In the genomic region with DNA sequence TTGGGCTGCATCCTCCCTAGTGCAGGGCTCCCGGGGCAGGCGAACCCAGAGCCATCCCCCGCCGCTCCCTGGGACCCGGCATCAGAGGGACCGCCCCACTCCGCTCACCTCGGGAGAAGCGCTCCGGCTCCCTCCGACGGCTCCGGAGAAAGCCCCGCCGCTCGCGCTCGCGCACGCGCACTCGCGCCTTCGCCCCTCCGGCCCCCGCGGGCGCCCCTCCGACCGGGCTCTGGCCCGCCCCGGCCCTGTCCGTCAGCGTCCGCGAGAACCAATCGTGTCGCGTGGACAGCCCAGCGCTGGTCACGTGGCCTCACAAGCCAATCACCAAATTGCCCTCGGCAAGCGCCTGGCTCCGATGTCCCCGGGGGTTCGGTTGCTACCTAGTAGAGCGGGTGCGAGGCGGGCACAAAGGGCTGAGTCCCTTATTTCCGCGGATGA, we compare ENCODE assay signal across 8 mouse cellular contexts. TPM values are rescaled to one million over a fixed set of nuclear protein-coding genes. Genes with fewer than 3 reads are reported as not detected.
DNase-seq lines count a peak whose midpoint lies in the region; ATAC-seq and TF ChIP-seq lines count a peak whose summit lies in the region.
"Had no signal": no experiment of that assay in that cellular context is flagged by ENCODE, and none has a peak within 500 bp of the region (broad histone marks: within the 10 kb centered on the region; RNA-seq: fewer than 3 reads in every experiment).

A gene (minus strand): TSS at position 191 of the 438 bp plus-strand sequence.

- H3K4me3 ChIP-seq in embryonic facial prominence, embryonic 13.5 days, result peak within 1 kb of the TSS; percentile 65
- H3K4me3 ChIP-seq in heart, embryonic 11.5 days (ENCODE audit: low read depth, low read length), result peak within 1 kb of the TSS; percentile 72
- H3K4me3 ChIP-seq in kidney, embryonic 15.5 days (replicated peaks), result peak within 1 kb of the TSS; percentile 63
- peak within 1 kb of the TSS; percentile 51 for H3K4me3 ChIP-seq in limb, embryonic 14.5 days (replicated peaks; ENCODE audit: low read length)
- H3K4me3 ChIP-seq in midbrain, embryonic 16.5 days (ENCODE audit: low read depth, low read length), result peak within 1 kb of the TSS; percentile 86
- H3K4me3 ChIP-seq: myocyte had no signal

- peaks cover 31% of the 10 kb centered on the region for H3K27me3 ChIP-seq in embryonic facial prominence, embryonic 13.5 days
- no peaks in the 10 kb centered on the region for H3K27me3 ChIP-seq in heart, embryonic 11.5 days (ENCODE audit: control insufficient read depth, insufficient read depth, low read length)
- peaks cover 29% of the 10 kb centered on the region for H3K27me3 ChIP-seq in kidney, embryonic 15.5 days
- H3K27me3 ChIP-seq in limb, embryonic 14.5 days (ENCODE audit: control insufficient read depth, insufficient read depth, low read length), result peaks cover 21% of the 10 kb centered on the region
- no peaks in the 10 kb centered on the region for H3K27me3 ChIP-seq in midbrain, embryonic 16.5 days (ENCODE audit: control insufficient read depth, insufficient read depth, low read depth, low read length)

- no peak within 1 kb of the TSS for H3K27ac ChIP-seq in embryonic facial prominence, embryonic 13.5 days
- H3K27ac ChIP-seq in heart, embryonic 11.5 days (ENCODE audit: low read depth, low read length), result peak within 1 kb of the TSS; percentile 46
- no peak within 1 kb of the TSS for H3K27ac ChIP-seq in kidney, embryonic 15.5 days
- H3K27ac ChIP-seq in limb, embryonic 14.5 days (replicated peaks; ENCODE audit: low read depth, low read length), result no peak within 1 kb of the TSS
- H3K27ac ChIP-seq in midbrain, embryonic 16.5 days (ENCODE audit: low read length), result peak within 1 kb of the TSS; percentile 74

- H3K4me2 ChIP-seq in embryonic facial prominence, embryonic 13.5 days, result peak within 1 kb of the TSS; percentile 97
- peak within 1 kb of the TSS; percentile 72 for H3K4me2 ChIP-seq in heart, embryonic 11.5 days
- peak within 1 kb of the TSS; percentile 92 for H3K4me2 ChIP-seq in kidney, embryonic 15.5 days
- peak within 1 kb of the TSS; percentile 90 for H3K4me2 ChIP-seq in limb, embryonic 14.5 days (replicated peaks; ENCODE audit: low read depth, low read length, severe bottlenecking)
- peak within 1 kb of the TSS; percentile 79 for H3K4me2 ChIP-seq in midbrain, embryonic 16.5 days (ENCODE audit: low read length)

- no peaks in the 10 kb centered on the region for H3K9me3 ChIP-seq in embryonic facial prominence, embryonic 13.5 days
- no peaks in the 10 kb centered on the region for H3K9me3 ChIP-seq in heart, embryonic 11.5 days (replicated peaks; ENCODE audit: control insufficient read depth, low read length)
- no peaks in the 10 kb centered on the region for H3K9me3 ChIP-seq in kidney, embryonic 15.5 days (replicated peaks)
- H3K9me3 ChIP-seq in limb, embryonic 14.5 days (ENCODE audit: control insufficient read depth, low read length), result no peaks in the 10 kb centered on the region
- no peaks in the 10 kb centered on the region for H3K9me3 ChIP-seq in midbrain, embryonic 16.5 days (replicated peaks; ENCODE audit: control insufficient read depth, low read length, poor library complexity, severe bottlenecking)

- no peak for TF ChIP-seq POLR2A in limb, embryonic 14.5 days (IDR thresholded peaks at IDR 0.05; ENCODE audit: borderline replicate concordance, extremely low read depth, insufficient read depth, insufficient read length)

- H3K4me1 ChIP-seq in embryonic facial prominence, embryonic 13.5 days, result peaks cover 14% of the 10 kb centered on the region
- peaks cover 18% of the 10 kb centered on the region for H3K4me1 ChIP-seq in heart, embryonic 11.5 days (ENCODE audit: control insufficient read depth, insufficient read depth, low read length)
- H3K4me1 ChIP-seq in kidney, embryonic 15.5 days, result peaks cover 24% of the 10 kb centered on the region
- no peaks in the 10 kb centered on the region for H3K4me1 ChIP-seq in limb, embryonic 14.5 days (ENCODE audit: control insufficient read depth, insufficient read depth, low read length)
- H3K4me1 ChIP-seq in midbrain, embryonic 16.5 days (ENCODE audit: control insufficient read depth, insufficient read depth, low read length), result peaks cover 12% of the 10 kb centered on the region

- no peaks in the 10 kb centered on the region for H3K36me3 ChIP-seq in embryonic facial prominence, embryonic 13.5 days
- no peaks in the 10 kb centered on the region for H3K36me3 ChIP-seq in heart, embryonic 11.5 days (ENCODE audit: control insufficient read depth, insufficient read depth, low read length)
- no peaks in the 10 kb centered on the region for H3K36me3 ChIP-seq in kidney, embryonic 15.5 days
- H3K36me3 ChIP-seq in limb, embryonic 14.5 days (ENCODE audit: control insufficient read depth, insufficient read depth, low read length), result no peaks in the 10 kb centered on the region
- no peaks in the 10 kb centered on the region for H3K36me3 ChIP-seq in midbrain, embryonic 16.5 days (ENCODE audit: control insufficient read depth, insufficient read depth, low read length)

- ATAC-seq in embryonic facial prominence, embryonic 13.5 days (ENCODE audit: insufficient number of reproducible peaks, insufficient read depth, low FRiP score, low TSS enrichment, low read depth), result peak; percentile 90
- peak; percentile 92 for ATAC-seq in heart, embryonic 11.5 days (replicated peaks; ENCODE audit: insufficient number of reproducible peaks, low FRiP score, low TSS enrichment)
- peak; percentile 98 for ATAC-seq in kidney, embryonic 15.5 days (replicated peaks; ENCODE audit: low FRiP score)
- peak; percentile 94 for ATAC-seq in limb, embryonic 14.5 days (ENCODE audit: low FRiP score, low read depth)
- ATAC-seq in midbrain, embryonic 16.5 days, result peak; percentile 95

- peak within 1 kb of the TSS; percentile 74 for H3K9ac ChIP-seq in embryonic facial prominence, embryonic 13.5 days
- peak within 1 kb of the TSS; percentile 87 for H3K9ac ChIP-seq in heart, embryonic 11.5 days (ENCODE audit: low read depth, low read length)
- H3K9ac ChIP-seq in kidney, embryonic 15.5 days, result peak within 1 kb of the TSS; percentile 48
- peak within 1 kb of the TSS; percentile 67 for H3K9ac ChIP-seq in limb, embryonic 14.5 days (ENCODE audit: low read depth, low read length, severe bottlenecking)
- H3K9ac ChIP-seq in midbrain, embryonic 16.5 days (ENCODE audit: low read depth, low read length), result peak within 1 kb of the TSS; percentile 92

- DNase-seq in adrenal gland, postnatal 36 days, result peak; percentile 93 to 95
- DNase-seq in limb, embryonic 14.5 days (ENCODE audit: low spot score), result peak; percentile 84
- DNase-seq in spleen, postnatal 14 days (ENCODE audit: low spot score in 2 of 2), result peak; percentile 49 to 64

- WGBS in embryonic facial prominence, embryonic 13.5 days, result under 1% methylated on average over 51 of the region's 51 CpGs
- under 1% methylated on average over 50 of the region's 51 CpGs for WGBS in heart, embryonic 11.5 days (ENCODE audit: insufficient replicate concordance)
- 0% methylated on average over 41 of the region's 51 CpGs for whole genome bisulfite sequencing in kidney, embryonic 15.5 days
- under 1% methylated on average over 40 of the region's 51 CpGs for WGBS in limb, embryonic 14.5 days
- under 1% methylated on average over 50 of the region's 51 CpGs for WGBS in midbrain, embryonic 16.5 days

RNA-seq across cellular contexts. Expression of the gene that starts here (rescaled TPM):
- 1 to 10 TPM; 3.7 TPM for total RNA-seq in adrenal gland, postnatal 36 days (2021)
- polyA plus RNA-seq in embryonic facial prominence, embryonic 13.5 days (2015; fragmentation: Nextera tagmentation; extraction: Ambion mirVana), result 9.6 and 10.0 TPM in 2 replicates
- polyA plus RNA-seq in heart, embryonic 11.5 days (2014; fragmentation: Nextera tagmentation; extraction: Ambion mirVana), result 107 and 108 TPM in 2 replicates
- 7.0 and 9.5 TPM in 2 replicates for polyA plus RNA-seq in kidney, embryonic 15.5 days (2015; fragmentation: Nextera tagmentation; extraction: Ambion mirVana)
- polyA plus RNA-seq in limb, embryonic 14.5 days (2012; rRNA removed), result 8.9 and 12.6 TPM in 2 replicates
- polyA plus RNA-seq in limb, embryonic 14.5 days (2014; fragmentation: Nextera tagmentation; extraction: Ambion mirVana), result 14.0 and 14.8 TPM in 2 replicates
- polyA plus RNA-seq in midbrain, embryonic 16.5 days (2015; fragmentation: Nextera tagmentation; extraction: Ambion mirVana), result 28.9 and 29.6 TPM in 2 replicates
- polyA plus RNA-seq: myocyte had no signal

Comparison
In these comparisons a context has a peak if more than half of its experiments do, and no peak if none do; other contexts are left out.
1. H3K27ac ChIP-seq: peak in heart, embryonic 11.5 days (single experiment) and midbrain, embryonic 16.5 days (single experiment); none in embryonic facial prominence, embryonic 13.5 days (single experiment), kidney, embryonic 15.5 days (single experiment) and limb, embryonic 14.5 days (single experiment).
2. Peak in every context shown above with its lines, with median percentiles within 50 percentile points of each other: DNase-seq, ATAC-seq, H3K4me2 ChIP-seq, H3K4me3 ChIP-seq and H3K9ac ChIP-seq.